ENCODE assay signal across 8 mouse cellular contexts in genomic region chr2:157560302-157560701, GRCm38 (mm10). TPM values are rescaled to one million over a fixed set of nuclear protein-coding genes. Genes with fewer than 3 reads are reported as not detected.
A peak's percentile ranks its signal among the peaks of the same experiment; 100 is the strongest.
DNase-seq lines count a peak whose midpoint lies in the region; ATAC-seq and TF ChIP-seq lines count a peak whose summit lies in the region.

No protein-coding gene starts in this region.

- TF ChIP-seq CTCF in hindbrain, postnatal 0 days (IDR thresholded peaks at IDR 0.05; ENCODE audit: low read depth): no peak
- no peak for TF ChIP-seq CTCF in midbrain, postnatal 0 days (IDR thresholded peaks at IDR 0.05)

- peaks cover 57% of the 10 kb centered on the region for H3K36me3 ChIP-seq in kidney, embryonic 16.5 days (ENCODE audit: insufficient read depth, low read length)
- peaks cover 7% of the 10 kb centered on the region; the same call in 1 of the 2 replicates for H3K36me3 ChIP-seq in hindbrain, postnatal 0 days (ENCODE audit: insufficient read depth, low read length)
- H3K36me3 ChIP-seq in midbrain, postnatal 0 days (ENCODE audit: insufficient read depth, low read length): peaks cover 16% of the 10 kb centered on the region

- 53% methylated on average over 33 of the region's 33 CpGs for WGBS in kidney, embryonic 16.5 days
- 48% methylated on average over 33 of the region's 33 CpGs for WGBS in hindbrain, postnatal 0 days
- WGBS in midbrain, postnatal 0 days: 59% methylated on average over 33 of the region's 33 CpGs

- H3K4me3 ChIP-seq in kidney, embryonic 16.5 days (ENCODE audit: low read length): peak overlapping the region; percentile 47
- H3K4me3 ChIP-seq in hindbrain, postnatal 0 days (ENCODE audit: low read length): peak overlapping the region; percentile 54
- peak overlapping the region; percentile 49 for H3K4me3 ChIP-seq in midbrain, postnatal 0 days (ENCODE audit: low read depth, low read length)

- no peak for DNase-seq in kidney, postnatal 25 days
- peak; percentile 50 for DNase-seq in embryo, embryonic 11 days
- no peak for DNase-seq in hindbrain, postnatal 0 days (ENCODE audit: low spot score)
- DNase-seq in midbrain, postnatal 0 days (ENCODE audit: low spot score): no peak
- no peak for DNase-seq in left cerebral cortex, adult 11 months (ENCODE audit: low spot score)
- no peak for DNase-seq in cerebellum, postnatal 25 days
- DNase-seq in adrenal gland, adult 18-20 months (ENCODE audit: low spot score in 2 of 2): no peak

- H3K27me3 ChIP-seq in kidney, embryonic 16.5 days (ENCODE audit: insufficient read depth, low read length): no peaks in the 10 kb centered on the region
- H3K27me3 ChIP-seq in hindbrain, postnatal 0 days (ENCODE audit: insufficient read depth, low read length): no peaks in the 10 kb centered on the region
- H3K27me3 ChIP-seq in midbrain, postnatal 0 days (ENCODE audit: insufficient read depth, low read length): no peaks in the 10 kb centered on the region

- H3K27ac ChIP-seq in kidney, embryonic 16.5 days (ENCODE audit: low read length): no peak overlapping the region
- H3K27ac ChIP-seq in hindbrain, postnatal 0 days: peak overlapping the region; percentile 86
- peak overlapping the region; percentile 88 for H3K27ac ChIP-seq in midbrain, postnatal 0 days (ENCODE audit: low read depth, low read length)

- peak overlapping the region; percentile 60 for H3K4me2 ChIP-seq in kidney, embryonic 16.5 days (replicated peaks; ENCODE audit: low read depth, low read length)
- H3K4me2 ChIP-seq in hindbrain, postnatal 0 days (ENCODE audit: low read depth, low read length): peak overlapping the region; percentile 66
- H3K4me2 ChIP-seq in midbrain, postnatal 0 days (ENCODE audit: low read depth, low read length, poor library complexity, severe bottlenecking): peak overlapping the region; percentile 61

- ATAC-seq in kidney, embryonic 16.5 days (ENCODE audit: low FRiP score, low TSS enrichment): 0 out of 2 replicates have a peak, but pooled peaks have one; percentile 1
- ATAC-seq in hindbrain, postnatal 0 days: peak; percentile 12; the same call in 1 of the 2 replicates
- ATAC-seq in midbrain, postnatal 0 days (ENCODE audit: low FRiP score): peak; percentile 20; the same call in 1 of the 2 replicates

- H3K4me1 ChIP-seq in kidney, embryonic 16.5 days (ENCODE audit: insufficient read depth, low read length): peaks cover 19% of the 10 kb centered on the region
- 0 out of 2 replicates have a peak, but pooled peaks cover 4% of the 10 kb centered on the region for H3K4me1 ChIP-seq in hindbrain, postnatal 0 days (ENCODE audit: insufficient read depth, low read length)
- peaks cover 9% of the 10 kb centered on the region; the same call in 1 of the 2 replicates for H3K4me1 ChIP-seq in midbrain, postnatal 0 days (ENCODE audit: insufficient read depth, low read length)

- peaks cover 35% of the 10 kb centered on the region for H3K9me3 ChIP-seq in kidney, embryonic 16.5 days (ENCODE audit: low read length)
- H3K9me3 ChIP-seq in hindbrain, postnatal 0 days (ENCODE audit: low read length): peaks cover 5% of the 10 kb centered on the region; the same call in 1 of the 2 replicates
- 0 out of 2 replicates have a peak, but pooled peaks cover 6% of the 10 kb centered on the region for H3K9me3 ChIP-seq in midbrain, postnatal 0 days (ENCODE audit: low read length)

- H3K9ac ChIP-seq in kidney, embryonic 16.5 days (replicated peaks; ENCODE audit: low read length): peak overlapping the region; percentile 60
- peak overlapping the region; percentile 74 for H3K9ac ChIP-seq in hindbrain, postnatal 0 days (replicated peaks; ENCODE audit: low read length)
- H3K9ac ChIP-seq in midbrain, postnatal 0 days (replicated peaks; ENCODE audit: low read length, poor library complexity, severe bottlenecking): peak overlapping the region; percentile 82

RNA-seq across cellular contexts. Expression of gene Nnat, which starts 0.4 kb away (rescaled TPM):
- 227 and 246 TPM in 2 replicates for polyA plus RNA-seq in kidney, embryonic 16.5 days (2015; fragmentation: Nextera tagmentation; extraction: Ambion mirVana)
- total RNA-seq in hindbrain, postnatal 0 days (2014; rRNA removed): 8,203 and 10,251 TPM in 2 replicates
- 5,188 and 5,840 TPM in 2 replicates for polyA plus RNA-seq in hindbrain, postnatal 0 days (2015; fragmentation: Nextera tagmentation; extraction: Ambion mirVana)
- 7,900 and 8,478 TPM in 2 replicates for total RNA-seq in midbrain, postnatal 0 days (2014; rRNA removed)
- 8,374 and 8,478 TPM in 2 replicates for polyA plus RNA-seq in midbrain, postnatal 0 days (2015; fragmentation: Nextera tagmentation; extraction: Ambion mirVana)
- total RNA-seq in adrenal gland, adult 18-20 months (2021): 100 to 1,000 TPM in 1 of 2 experiments, 10 to 100 TPM in 1; 49.7 to 198 TPM

RNA-seq across cellular contexts. Expression of gene Blcap, which starts 10.8 kb away (rescaled TPM):
- 55.8 and 60.8 TPM in 2 replicates for polyA plus RNA-seq in kidney, embryonic 16.5 days (2015; fragmentation: Nextera tagmentation; extraction: Ambion mirVana)
- total RNA-seq in hindbrain, postnatal 0 days (2014; rRNA removed): 207 and 253 TPM in 2 replicates
- 263 and 284 TPM in 2 replicates for polyA plus RNA-seq in hindbrain, postnatal 0 days (2015; fragmentation: Nextera tagmentation; extraction: Ambion mirVana)
- total RNA-seq in midbrain, postnatal 0 days (2014; rRNA removed): 307 and 309 TPM in 2 replicates
- 394 and 397 TPM in 2 replicates for polyA plus RNA-seq in midbrain, postnatal 0 days (2015; fragmentation: Nextera tagmentation; extraction: Ambion mirVana)
- total RNA-seq in adrenal gland, adult 18-20 months (2021): 100 to 1,000 TPM in 1 of 2 experiments, 10 to 100 TPM in 1; 87.1 to 101 TPM

Comparison
In these comparisons a context has a peak if more than half of its experiments do, and no peak if none do; other contexts are left out.
1. RNA of gene Nnat, which starts 0.4 kb away (total RNA-seq): 8,203 to 10,251 TPM in hindbrain, postnatal 0 days and 7,900 to 8,478 TPM in midbrain, postnatal 0 days; 49.7 to 198 TPM in adrenal gland, adult 18-20 months; every median in the first group is over 10 times any median in the second.
2. Peak in every context shown above with its lines, with median percentiles within 50 percentile points of each other: ATAC-seq, H3K4me2 ChIP-seq, H3K4me3 ChIP-seq and H3K9ac ChIP-seq.